Mouse (Mus musculus) stomach, postnatal 0 days (tissue): ENCODE data around the gene Ppp2r5c. TPM values are rescaled to one million over a fixed set of nuclear protein-coding genes. Genes with fewer than 3 reads are reported as not detected.

Experiments
- ATAC-seq: fragments of 200-750 bp; cut with Nextera tagmentation; 2 replicates; pipeline ENCODE4 v1.8.0; 2017; ENCODE audit not compliant: low FRiP score, low TSS enrichment
- DNase-seq: peaks from one replicate; pipeline ENCODE4 v3.0.0-alpha.2; 2016; ENCODE audit warnings: low spot score
- H3K27ac ChIP-seq: fragments of 300-500 bp; sonication (generic); replicated peaks from 2 replicates; pipeline ENCODE4 v1.5.1; 2014; ENCODE audit warnings: mild to moderate bottlenecking, control low read depth
- H3K27me3 ChIP-seq: fragments of 300-500 bp; sonication (generic); 2 replicates; pipeline ENCODE4 v1.6.1; 2014; ENCODE audit warnings: low read length; ENCODE audit not compliant: control insufficient read depth, insufficient read depth
- H3K36me3 ChIP-seq: fragments of 300-500 bp; sonication (generic); 2 replicates; pipeline ENCODE4 v1.6.1; 2014; ENCODE audit warnings: low read length, mixed read lengths; ENCODE audit not compliant: control insufficient read depth, insufficient read depth
- H3K4me1 ChIP-seq: fragments of 300-500 bp; sonication (generic); replicated peaks from 2 replicates; pipeline ENCODE4 v1.6.1; 2014; ENCODE audit warnings: antibody characterized with exemption; ENCODE audit not compliant: control insufficient read depth, insufficient read depth
- H3K4me2 ChIP-seq: fragments of 300-500 bp; sonication (generic); replicated peaks from 2 replicates; pipeline ENCODE4 v1.6.1; 2014; ENCODE audit warnings: low read depth, mild to moderate bottlenecking, control low read depth, moderate library complexity
- H3K4me3 ChIP-seq: fragments of 300-500 bp; sonication (generic); 2 replicates; pipeline ENCODE4 v1.5.1; 2014; ENCODE audit warnings: low read depth, low read length, control low read depth
- H3K9ac ChIP-seq: fragments of 300-500 bp; sonication (generic); 2 replicates; pipeline ENCODE4 v1.6.1; 2014; ENCODE audit warnings: mild to moderate bottlenecking, low read length, control low read depth, mixed read lengths
- H3K9me3 ChIP-seq: fragments of 300-500 bp; sonication (generic); 2 replicates; pipeline ENCODE4 v1.6.1; 2016; ENCODE audit warnings: low read length; ENCODE audit not compliant: control insufficient read depth
- CTCF ChIP-seq: IDR thresholded peaks from 2 replicates; pipeline ENCODE4 v1.5.1; 2016; ENCODE audit warnings: antibody characterized with exemption, low read depth, mild to moderate bottlenecking, moderate library complexity
- EP300 ChIP-seq: optimal IDR thresholded peaks from 2 replicates; pipeline ENCODE3; 2016; ENCODE audit warnings: antibody characterized with exemption
- WGBS: fragments of 180-500 bp; shearing (Covaris S2); extraction: QIAGEN DNeasy Blood & Tissue Kit; methylation state at CpG from one replicate; pipeline ENCODE4 v1.1.7; 2014; 5-methylcytosine and 5-hydroxymethylcytosine counted together
- polyA plus RNA-seq: library from polyadenylated mRNA; unstranded; fragments of >200 nt; fragmentation: Nextera tagmentation; extraction: Ambion mirVana; gene quantifications from 2 replicates; pipeline ENCODE4 v1.2.1, GENCODE M21; 2015

The Ppp2r5c gene
- polyA plus RNA-seq, 1 experiment from 2014 or later: 113 TPM

DNA sequence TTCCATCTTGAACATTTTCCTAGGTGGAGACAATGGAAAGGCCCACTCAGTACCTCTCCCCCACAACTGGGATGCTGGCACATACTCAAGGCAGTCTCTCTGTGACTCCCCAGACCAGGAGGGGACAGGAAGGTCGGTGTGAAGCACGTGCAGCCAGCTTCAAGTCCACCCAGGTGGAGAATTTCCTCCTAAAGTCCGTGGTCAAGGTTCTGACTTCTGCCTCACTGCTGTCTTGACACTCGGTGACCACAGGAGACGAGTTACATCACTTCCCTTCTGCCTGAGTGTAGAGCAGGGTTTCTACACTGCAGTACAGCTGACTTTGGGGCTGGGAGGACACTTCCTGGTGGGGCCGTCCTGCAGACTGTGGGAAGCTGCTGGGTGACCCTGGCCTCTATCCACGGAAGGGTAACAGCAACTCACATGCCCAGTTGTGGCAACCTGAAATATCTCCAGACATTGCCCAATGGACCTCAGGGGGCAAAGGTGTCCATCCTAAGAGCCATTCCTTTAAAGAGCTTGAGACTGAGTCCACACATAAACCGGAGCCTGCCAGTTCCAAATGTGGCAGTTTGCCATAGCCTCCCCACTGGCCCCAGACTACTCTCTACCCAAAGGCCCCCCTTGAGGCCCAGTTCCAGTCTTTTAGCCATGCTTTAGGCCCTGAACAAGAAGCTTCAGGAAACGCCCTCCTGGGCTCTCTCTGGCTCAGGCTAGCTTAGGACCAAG lies 10.1 kb upstream of the Ppp2r5c start:
- Histone ChIP-seq H3K9me3 (no peaks in the 10 kb centered on the region), H3K9ac (no peak overlapping the region), H3K36me3 (no peaks in the 10 kb centered on the region), H3K4me3 (no peak overlapping the region), H3K27ac (no peak overlapping the region), H3K4me1 (no peaks in the 10 kb centered on the region), H3K4me2 (no peak overlapping the region), H3K27me3 (no peaks in the 10 kb centered on the region)
- DNase-seq (no peak), ATAC-seq (peak; percentile 43)
- TF ChIP-seq CTCF (no peak), EP300 (no peak)
- 54% methylated on average over 9 of the region's 9 CpGs for WGBS

DNA sequence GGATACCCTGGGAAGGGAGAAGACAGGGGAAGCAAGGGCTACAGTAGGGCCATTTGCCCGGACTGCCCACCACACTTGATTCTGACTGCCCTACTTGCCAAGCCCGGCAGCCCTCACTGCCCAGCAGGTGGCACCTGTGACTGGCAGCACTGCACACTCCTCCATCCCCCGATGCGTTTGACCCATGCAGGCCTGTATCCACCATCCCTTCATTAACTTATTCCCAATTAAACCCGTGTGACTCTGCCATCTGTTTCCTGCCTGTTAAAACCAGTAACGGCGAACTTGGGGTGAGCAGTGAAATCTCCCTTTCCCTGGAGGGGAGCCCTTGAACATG lies 9.6 kb upstream of the Ppp2r5c start:
- H3K27me3 ChIP-seq: no peaks in the 10 kb centered on the region
- no peak overlapping the region for H3K9ac ChIP-seq
- no peaks in the 10 kb centered on the region for H3K9me3 ChIP-seq
- H3K36me3 ChIP-seq: no peaks in the 10 kb centered on the region
- H3K4me3 ChIP-seq: no peak overlapping the region
- H3K27ac ChIP-seq: no peak overlapping the region
- H3K4me1 ChIP-seq: no peaks in the 10 kb centered on the region
- TF ChIP-seq EP300 (no peak), CTCF (peak; percentile 54)
- DNase-seq: peak; percentile 47
- no peak for ATAC-seq
- H3K4me2 ChIP-seq: no peak overlapping the region
- WGBS: 68% methylated on average over 7 of the region's 7 CpGs

DNA sequence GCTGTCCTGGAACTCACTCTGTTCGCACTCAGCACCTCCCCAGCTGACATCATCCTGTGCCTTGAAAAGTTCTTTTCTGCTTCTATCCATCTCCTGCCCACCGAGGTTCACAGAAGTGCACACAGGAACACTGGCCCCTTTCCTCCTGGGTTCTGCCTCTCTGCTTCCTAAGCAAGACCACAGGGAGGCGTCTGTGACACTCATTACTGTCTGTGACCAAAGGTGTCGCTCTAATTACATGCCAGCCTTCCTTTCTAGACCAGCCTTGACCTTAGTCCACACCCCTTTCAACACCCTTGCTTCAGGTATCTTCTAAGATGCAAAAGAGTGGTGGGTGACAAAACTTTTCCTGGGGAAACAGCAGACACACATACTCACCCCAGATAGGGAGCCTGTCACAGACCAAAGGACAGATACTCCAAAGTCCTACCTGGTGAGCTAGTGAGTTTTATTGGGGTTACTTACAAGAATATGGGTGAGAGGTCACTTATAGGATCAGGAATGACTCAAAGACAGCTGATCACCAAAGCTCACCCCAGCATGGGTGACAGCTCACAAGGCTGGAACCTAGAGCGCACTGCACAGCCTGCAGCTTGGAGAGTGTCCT lies 8.4 kb upstream of the Ppp2r5c start:
- no peak overlapping the region for H3K4me2 ChIP-seq
- no peaks in the 10 kb centered on the region for H3K27me3 ChIP-seq
- H3K9me3 ChIP-seq: no peaks in the 10 kb centered on the region
- H3K4me1 ChIP-seq: no peaks in the 10 kb centered on the region
- TF ChIP-seq EP300 (no peak), CTCF (peak; percentile 73)
- H3K4me3 ChIP-seq: no peak overlapping the region
- peak; percentile 38 for DNase-seq
- H3K27ac ChIP-seq: no peak overlapping the region
- H3K9ac ChIP-seq: no peak overlapping the region
- 45% methylated on average over 5 of the region's 5 CpGs for WGBS
- no peak for ATAC-seq
- H3K36me3 ChIP-seq: no peaks in the 10 kb centered on the region

DNA sequence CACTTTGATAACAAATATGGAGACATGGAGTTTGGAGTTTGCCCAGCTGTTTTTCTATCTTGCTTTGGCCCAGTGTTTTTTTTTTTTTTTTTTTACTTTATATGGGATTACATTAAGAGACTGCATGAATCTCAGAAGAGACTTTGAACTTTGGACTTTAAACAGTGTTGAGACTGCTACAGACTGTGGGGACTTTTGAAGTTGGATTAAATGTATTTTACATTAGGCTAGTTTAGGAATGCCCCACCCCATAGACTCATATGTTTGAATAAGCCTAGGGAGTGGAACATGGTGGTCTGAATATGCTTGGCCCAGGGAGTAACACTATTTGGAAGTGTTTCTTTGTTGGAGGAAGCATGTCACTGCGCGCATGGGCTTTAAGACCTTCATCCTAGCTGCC lies 4.7 kb upstream of the Ppp2r5c start:
- TF ChIP-seq CTCF: no peak
- TF ChIP-seq EP300: no peak
- Histone ChIP-seq H3K4me1 (no peaks in the 10 kb centered on the region), H3K27me3 (no peaks in the 10 kb centered on the region), H3K36me3 (no peaks in the 10 kb centered on the region), H3K9me3 (no peaks in the 10 kb centered on the region), H3K4me3 (no peak overlapping the region), H3K27ac (no peak overlapping the region), H3K4me2 (no peak overlapping the region), H3K9ac (no peak overlapping the region)
- peak; percentile 57 for ATAC-seq
- 59% methylated on average over 2 of the region's 2 CpGs for WGBS
- DNase-seq: no peak

DNA sequence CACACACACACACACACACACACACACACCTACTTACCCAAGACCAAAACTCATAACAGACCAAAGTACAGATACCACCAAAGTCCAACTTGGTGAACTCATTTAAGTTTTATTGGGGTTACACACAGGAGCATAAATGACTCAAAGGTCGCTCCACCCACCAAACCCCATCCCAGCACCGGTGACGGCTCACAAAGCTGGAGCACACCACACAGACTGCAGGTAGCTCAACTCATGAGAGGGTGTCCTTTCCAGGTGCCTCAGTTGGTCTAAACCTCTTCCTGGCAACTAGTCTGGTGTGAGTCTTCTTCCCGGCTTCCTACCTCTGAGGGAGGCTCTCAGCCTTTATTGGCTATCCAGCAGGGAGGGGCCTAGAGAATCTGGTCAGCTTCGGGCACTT lies 2.4 kb upstream of the Ppp2r5c start:
- Histone ChIP-seq H3K9ac (no peak overlapping the region), H3K36me3 (no peaks in the 10 kb centered on the region), H3K27ac (no peak overlapping the region), H3K4me2 (no peak overlapping the region), H3K9me3 (no peaks in the 10 kb centered on the region), H3K4me1 (no peaks in the 10 kb centered on the region), H3K27me3 (no peaks in the 10 kb centered on the region), H3K4me3 (no peak overlapping the region)
- WGBS: 58% methylated on average over 5 of the region's 5 CpGs
- TF ChIP-seq CTCF: no peak
- no peak for DNase-seq
- no peak for ATAC-seq

DNA sequence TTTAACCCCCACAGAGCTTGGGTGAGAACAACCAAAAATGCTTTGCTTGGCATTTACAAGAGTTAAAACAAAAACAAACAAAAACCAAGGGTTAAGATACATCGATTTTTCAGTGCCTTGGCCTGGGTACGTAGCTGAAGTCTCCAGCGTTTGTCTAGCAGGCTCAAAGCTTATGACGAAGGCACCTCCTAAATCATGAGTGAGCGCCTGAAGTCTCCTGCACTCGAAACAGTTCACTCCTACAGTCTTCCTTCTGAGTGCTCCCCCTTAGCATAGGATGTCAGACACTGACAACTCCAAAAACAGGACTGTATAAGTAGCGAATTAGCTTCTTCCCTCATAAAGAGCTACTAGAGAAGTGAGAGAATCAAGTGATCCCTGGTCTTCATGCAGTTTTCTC lies 1.1 kb upstream of the Ppp2r5c start:
- no peaks in the 10 kb centered on the region for H3K9me3 ChIP-seq
- no peaks in the 10 kb centered on the region for H3K4me1 ChIP-seq
- no peaks in the 10 kb centered on the region for H3K27me3 ChIP-seq
- peak overlapping the region; percentile 98; the same call in 1 of the 2 replicates for H3K27ac ChIP-seq
- H3K36me3 ChIP-seq: no peaks in the 10 kb centered on the region; the same call in 1 of the 2 replicates
- no peak for DNase-seq
- ATAC-seq: no peak
- peak overlapping the region; percentile 59 for H3K9ac ChIP-seq
- peak overlapping the region; percentile 85 for H3K4me3 ChIP-seq
- H3K4me2 ChIP-seq: peak overlapping the region; percentile 86
- TF ChIP-seq CTCF (no peak), EP300 (no peak)
- 17% methylated on average over 7 of the region's 7 CpGs for WGBS
